Mouse (Mus musculus) adrenal gland, adult 2 months (tissue): Measurements from ENCODE around the gene Csrp3. TPM values are rescaled to one million over a fixed set of nuclear protein-coding genes. Genes with fewer than 3 reads are reported as not detected.

ENCODE experiments used
- DNase-seq: peaks from one replicate; pipeline ENCODE4 v3.0.0; 2021
- polyA plus RNA-seq: library from polyadenylated mRNA; depleted of rRNA; stranded (reverse); fragments of >200 nt; gene quantifications from 2 replicates; pipeline ENCODE4 v1.2.3, GENCODE M21; 2012; rRNA removed
- total RNA-seq, 2 experiments: library from RNA; stranded (reverse); gene quantifications; 2 replicates each; pipeline ENCODE4 v1.2.3; 2021

The Csrp3 gene
- total and polyA plus RNA-seq, 3 experiments: not detected

- DNase-seq: no peak
These were observed 18.5 kb downstream of the Csrp3 start for GRCm38 (mm10) chr7:48829177-48829910.

DNA sequence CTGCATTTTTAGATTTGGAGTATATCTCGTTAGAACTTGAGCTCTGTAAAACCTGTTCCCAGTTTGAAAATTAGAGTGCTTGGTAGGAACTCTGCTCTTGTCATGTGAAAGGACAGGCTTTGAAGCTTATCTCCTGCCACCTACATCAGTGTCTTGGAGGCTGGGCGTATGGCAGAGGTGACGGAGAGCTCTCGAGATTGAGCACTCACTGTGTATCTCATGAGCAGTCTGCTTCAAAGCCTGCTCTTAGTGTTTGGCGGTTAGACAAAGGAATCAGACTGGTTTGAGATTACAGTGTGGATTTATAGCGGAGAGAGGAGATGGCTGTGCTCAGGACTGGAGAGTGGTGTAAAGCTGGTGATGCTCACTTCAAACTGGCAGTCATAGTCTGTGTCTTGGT lies 22.7 kb downstream of the Csrp3 start:
- DNase-seq: no peak

DNA sequence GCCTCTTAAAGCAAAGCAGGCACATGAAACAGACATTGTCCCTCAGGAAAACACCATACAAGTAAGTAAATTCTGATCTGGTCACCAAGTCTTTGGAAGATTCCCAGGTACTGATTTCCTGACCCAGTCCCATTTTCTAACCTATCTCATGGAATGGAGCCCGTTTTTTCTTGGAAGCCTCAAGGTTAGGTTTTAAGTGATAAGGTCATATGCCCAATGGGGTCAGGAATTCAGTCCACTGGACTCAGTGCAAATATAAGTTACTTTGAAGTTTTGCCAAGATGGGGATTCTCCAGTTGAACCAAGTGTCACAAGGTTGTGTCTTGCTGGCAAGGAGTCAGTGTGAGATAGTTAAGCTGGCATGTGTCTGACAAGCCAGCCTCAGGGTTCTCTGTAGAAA lies 23.2 kb downstream of the Csrp3 start:
- DNase-seq: peak; percentile 40

DNA sequence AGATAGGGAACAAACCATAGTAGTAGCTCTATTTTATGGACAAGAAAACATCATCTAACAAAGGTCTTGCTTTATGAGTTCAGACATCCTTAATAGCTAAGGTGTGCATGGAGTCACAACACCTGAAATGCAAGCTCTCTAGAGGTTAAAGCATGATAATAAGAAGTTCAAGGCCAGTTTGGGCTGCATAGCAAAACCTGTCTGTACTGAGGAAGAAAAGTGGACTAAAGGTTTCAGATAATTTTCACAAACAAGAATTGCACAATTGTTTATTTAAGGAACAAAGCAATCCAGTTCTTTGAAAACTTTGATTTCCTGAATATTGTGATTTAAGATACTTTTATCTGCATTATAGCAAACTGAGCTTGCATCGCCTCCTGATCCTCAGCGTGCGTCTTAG lies 24.2 kb downstream of the Csrp3 start:
- no peak for DNase-seq

GRCm38 (mm10) chr7:48821654-48822053 lies 26.2 kb downstream of the Csrp3 start:
- no peak for DNase-seq

DNA sequence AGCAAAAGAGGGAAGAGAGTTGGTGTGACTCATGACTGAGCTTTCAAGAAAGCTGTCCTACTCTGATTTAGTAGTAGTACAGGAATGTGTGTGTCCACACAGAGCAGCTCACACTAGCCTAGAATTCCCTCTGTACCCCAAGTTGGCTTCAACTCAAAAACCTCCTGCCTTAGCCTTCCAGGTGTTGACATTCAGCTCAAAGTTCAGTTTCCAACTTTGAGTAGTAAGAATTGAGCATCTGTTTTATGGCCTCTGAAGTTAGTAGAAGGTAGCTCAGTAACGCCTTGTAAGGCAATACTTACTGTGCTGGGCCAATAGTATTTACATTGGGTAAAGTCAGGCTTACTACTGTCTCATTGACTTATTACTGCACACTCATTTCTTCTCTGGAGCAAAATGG lies 34.2 kb downstream of the Csrp3 start:
- DNase-seq: no peak

GRCm38 (mm10) chr7:48812358-48812757 lies 35.5 kb downstream of the Csrp3 start:
- no peak for DNase-seq

GRCm38 (mm10) chr7:48810652-48811051 lies 37.2 kb downstream of the Csrp3 start:
- DNase-seq: no peak

DNA sequence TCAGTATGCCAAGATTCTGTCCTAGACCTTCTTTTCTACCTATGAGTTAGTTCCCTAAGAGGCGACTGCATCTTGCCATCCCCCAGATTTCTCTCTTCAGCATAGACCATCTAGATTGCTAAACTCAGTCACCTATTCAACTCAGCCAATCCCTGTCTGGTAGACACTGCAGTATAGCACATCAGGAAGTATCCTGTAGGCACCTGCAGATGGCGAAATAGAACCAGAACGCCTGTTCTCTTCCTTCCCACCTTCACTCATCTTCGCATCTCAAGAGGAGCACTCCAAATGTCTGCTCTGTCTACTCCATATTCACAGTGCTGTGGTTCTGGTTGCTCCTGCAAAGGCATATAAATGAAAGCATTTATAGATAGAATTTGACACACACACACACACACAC lies 41.2 kb downstream of the Csrp3 start:
- no peak for DNase-seq

DNA sequence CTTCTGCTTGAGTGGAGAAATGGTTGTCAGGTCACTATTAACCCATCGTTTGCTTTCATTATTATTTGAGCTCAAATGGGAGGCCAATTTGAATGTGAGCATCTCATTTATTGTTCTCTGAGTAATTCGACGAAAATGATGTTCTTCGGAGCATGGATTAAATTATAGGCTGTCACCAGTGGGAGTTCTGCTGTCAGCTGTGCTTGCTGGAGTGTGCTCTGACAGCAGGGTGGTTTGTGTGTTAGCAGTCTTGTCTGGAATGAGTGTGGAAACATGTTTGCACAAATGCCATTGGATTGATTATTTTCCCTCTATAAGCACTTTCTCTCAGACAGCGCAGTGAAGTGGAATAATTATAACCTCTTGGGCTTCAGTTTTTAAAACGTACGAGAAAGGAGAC lies 44.5 kb downstream of the Csrp3 start:
- no peak for DNase-seq

DNA sequence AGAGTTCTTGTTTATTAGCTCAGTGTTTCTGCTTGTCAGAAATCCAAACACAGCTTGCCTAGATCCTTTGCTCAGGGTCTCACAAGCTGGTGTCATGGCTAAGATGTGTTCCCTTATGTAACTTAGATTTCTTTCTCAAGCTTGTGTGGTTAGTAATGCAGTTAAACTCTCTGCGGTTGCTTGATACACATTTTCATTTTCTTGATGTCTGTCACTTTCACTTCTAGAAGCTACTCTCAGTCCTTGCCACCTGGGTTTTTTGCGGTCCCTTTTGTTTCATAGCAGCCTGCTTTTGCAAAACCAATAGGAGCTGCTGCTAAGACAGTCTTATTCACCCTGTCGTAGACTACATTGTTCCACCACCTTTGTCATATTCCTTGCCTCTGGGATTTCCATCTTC lies 52.7 kb downstream of the Csrp3 start:
- no peak for DNase-seq

GRCm38 (mm10) chr7:48791412-48791811 lies 56.4 kb downstream of the Csrp3 start:
- no peak for DNase-seq

- DNase-seq: no peak
These were observed 57.7 kb downstream of the Csrp3 start for GRCm38 (mm10) chr7:48790117-48790516.

DNA sequence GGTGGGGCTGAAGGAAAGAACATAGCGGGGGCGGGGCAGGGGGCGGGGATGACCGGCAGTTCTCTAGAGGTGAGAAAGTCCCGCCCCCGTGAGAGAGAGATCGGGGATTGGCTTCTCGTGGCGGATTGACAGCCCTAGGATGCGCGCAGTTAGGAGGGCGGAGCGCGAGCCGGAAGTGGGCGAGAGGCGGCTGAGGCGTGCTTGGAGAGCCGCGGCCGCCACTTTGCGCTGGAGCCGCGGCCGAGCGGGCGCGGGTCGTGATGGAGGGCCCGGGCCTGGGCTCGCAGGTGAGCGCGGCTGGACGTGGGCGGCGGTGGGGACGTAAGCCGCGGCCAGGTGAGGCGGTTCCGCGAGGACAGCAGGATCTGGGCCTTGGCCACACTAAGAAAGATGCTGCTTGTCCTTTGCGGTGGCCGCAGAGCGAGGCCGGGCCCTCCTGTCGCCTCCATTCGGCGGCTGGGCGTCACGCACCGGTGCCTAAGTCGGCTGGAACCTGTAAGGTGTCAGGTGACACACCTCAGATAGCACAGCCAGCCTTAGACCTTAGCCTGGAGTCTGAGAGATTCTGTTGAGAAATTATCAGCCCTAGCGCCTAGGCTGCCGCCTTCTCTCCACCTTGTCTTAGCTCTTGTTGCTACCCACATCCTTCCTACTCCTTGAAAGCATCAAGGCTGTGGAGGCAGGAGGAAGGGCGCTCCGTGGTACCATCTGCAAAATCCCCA lies 58.8 kb downstream of the Csrp3 start, which contains the start of gene Zdhhc13:
Gene Zdhhc13, plus strand, starts transcription at position 153 of the 722 bp plus-strand sequence.
- peak; percentile 94 for DNase-seq

- DNase-seq: no peak
These were observed 59.5 kb downstream of the Csrp3 start for GRCm38 (mm10) chr7:48788348-48788747.

- DNase-seq: no peak
These were observed 62.9 kb downstream of the Csrp3 start for GRCm38 (mm10) chr7:48784773-48785523.

- no peak for DNase-seq
These were observed 65.4 kb downstream of the Csrp3 start for GRCm38 (mm10) chr7:48782432-48782831.

Other genes with a start within 250 kb of the Csrp3 start
- gene Mrgprb3, start 204.2 kb downstream of the Csrp3 start, total RNA-seq: not detected
- not detected in 2 replicates for gene Mrgprb3, start 204.2 kb downstream of the Csrp3 start, polyA plus RNA-seq
- 10 to 100 TPM in 1 of 2 experiments, 1 to 10 TPM in 1; 7.0 to 10.5 TPM for gene Zdhhc13, start 59.0 kb downstream of the Csrp3 start, total RNA-seq
- gene Zdhhc13, start 59.0 kb downstream of the Csrp3 start, polyA plus RNA-seq: 1.5 TPM in 2 replicates
- gene E2f8, start 33.6 kb upstream of the Csrp3 start, total RNA-seq: 1 to 10 TPM in 1 of 2 experiments, under 1 TPM in 1; 0.55 to 1.2 TPM
- 0.51 and 0.66 TPM in 2 replicates for gene E2f8, start 33.6 kb upstream of the Csrp3 start, polyA plus RNA-seq
- gene Nav2, start 60.7 kb upstream of the Csrp3 start, total RNA-seq: 1 to 10 TPM; 6.4 to 6.9 TPM
- 3.3 and 4.8 TPM in 2 replicates for gene Nav2, start 60.7 kb upstream of the Csrp3 start, polyA plus RNA-seq